Mouse (Mus musculus): ENCODE measurements around the gene Fsd2. TPM values are rescaled to one million over a fixed set of nuclear protein-coding genes. Genes with fewer than 3 reads are reported as not detected.

Gene Fsd2
- total RNA-seq, 1 experiment from 2014 or later, result not detected

DNA sequence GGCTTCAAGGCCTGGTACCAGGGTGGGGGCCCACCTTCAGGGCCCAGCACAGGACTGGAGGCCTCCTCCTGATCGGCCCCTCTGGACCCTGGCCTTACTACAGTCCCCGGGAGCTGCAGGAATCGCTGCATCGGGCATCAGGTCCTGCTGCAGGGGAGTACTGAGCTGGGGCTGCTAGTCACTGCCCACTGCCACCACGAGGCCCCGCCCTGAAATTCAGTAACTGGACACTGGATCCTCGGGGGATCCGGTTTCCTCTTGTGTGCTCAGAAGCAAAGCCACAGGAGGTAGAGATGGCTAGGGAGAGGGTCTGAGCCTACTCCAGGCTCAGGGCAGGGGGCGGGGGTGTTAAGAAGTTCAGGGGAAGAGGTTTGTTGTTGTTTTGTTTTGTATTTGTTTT is 77.1 kb downstream of the Fsd2 start:
- no peak for ATAC-seq (replicated peaks; ENCODE audit: low read depth, poor library complexity, severe bottlenecking)

Other genes with a start within 250 kb of the Fsd2 start
- 3,700 and 3,979 TPM in 2 replicates for gene Rps17, start 221.7 kb downstream of the Fsd2 start, total RNA-seq (2017)
- not detected in 2 replicates for gene Cpeb1, start 111.5 kb downstream of the Fsd2 start, total RNA-seq (2017)
- gene Ap3b2, start 73.0 kb downstream of the Fsd2 start, total RNA-seq (2017), result 1.6 TPM in 1 of 2 replicates, not detected in the other
- not detected in 2 replicates for gene BC048679, start 68.7 kb downstream of the Fsd2 start, total RNA-seq (2017)
- 16.9 and 23.2 TPM in 2 replicates for gene Whamm, start 4.3 kb upstream of the Fsd2 start, total RNA-seq (2017)
- 0.78 TPM in 2 replicates for gene Homer2, start 140.6 kb upstream of the Fsd2 start, total RNA-seq (2017)
- gene Ramac, start 196.0 kb upstream of the Fsd2 start, total RNA-seq (2017), result 81.4 and 86.9 TPM in 2 replicates
- 79.2 and 93.8 TPM in 2 replicates for gene 3110040N11Rik, start 222.5 kb upstream of the Fsd2 start, total RNA-seq (2017)